Mouse (Mus musculus): ENCODE results near the gene Dao. TPM values are rescaled to one million over a fixed set of nuclear protein-coding genes. Genes with fewer than 3 reads are reported as not detected.

Dao gene
- total RNA-seq, 1 experiment: 0.18 TPM

DNA sequence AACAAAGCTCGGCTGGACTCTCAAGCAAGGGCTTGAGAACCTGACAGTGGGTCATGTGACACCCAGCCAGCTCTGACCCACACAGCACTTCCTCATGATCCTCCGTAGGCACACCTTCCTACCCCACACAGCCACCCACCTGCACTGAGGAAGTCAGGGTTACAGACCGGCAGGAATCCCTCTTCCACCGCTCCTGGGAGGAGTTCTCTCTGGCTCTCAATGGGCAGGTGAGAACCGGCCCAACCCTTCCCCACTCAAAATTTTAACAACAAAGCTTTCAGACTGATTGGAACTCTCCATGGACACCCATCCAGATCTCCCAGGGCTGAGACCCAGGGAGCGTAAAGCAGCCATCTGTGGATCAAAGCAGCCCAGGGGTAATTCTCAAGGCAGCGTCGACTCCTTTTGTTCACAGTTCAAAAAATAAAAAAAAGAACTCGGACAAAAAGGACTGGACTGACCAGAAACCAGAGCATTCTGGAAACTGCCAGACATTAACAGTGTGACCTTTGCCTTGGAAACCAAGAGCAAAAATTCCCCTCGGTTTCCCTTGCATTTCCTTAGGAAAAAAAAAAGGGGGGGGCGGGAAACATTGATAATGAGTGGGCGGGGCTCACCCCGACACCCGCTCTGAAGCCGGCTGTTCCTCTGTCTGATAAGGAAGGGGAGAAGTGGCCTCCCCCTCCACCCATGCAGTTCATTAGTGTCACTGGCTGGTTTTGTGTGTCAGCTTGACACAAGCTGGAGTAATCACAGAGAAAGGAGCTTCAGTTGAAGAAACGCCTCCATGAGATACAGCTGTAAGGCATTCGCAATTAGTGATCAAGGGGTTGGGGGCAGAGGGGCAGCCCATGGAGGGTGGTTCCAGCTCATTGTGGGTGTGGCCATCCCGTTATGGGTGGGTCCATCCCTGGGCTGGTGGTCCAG, 30.7 kb upstream of the Dao start:
- peak; percentile 81 for DNase-seq (ENCODE audit: low read depth, low spot score)
- TF ChIP-seq ZNF384 (IDR thresholded peaks at IDR 0.05; ENCODE audit: low read depth, low read length): peak; percentile 89
- no peak for TF ChIP-seq ZC3H11A (IDR thresholded peaks at IDR 0.05; ENCODE audit: borderline replicate concordance, low read depth, low read length)
- TF ChIP-seq HCFC1 (IDR thresholded peaks at IDR 0.05; ENCODE audit: borderline replicate concordance, insufficient read depth, low read length): no peak
- TF ChIP-seq CHD2 (IDR thresholded peaks at IDR 0.05; ENCODE audit: low read depth, low read length): peak; percentile 14; the same call in 1 of the 2 replicates
- TF ChIP-seq MAFK (IDR thresholded peaks at IDR 0.05; ENCODE audit: insufficient read depth, low read depth, low read length): no peak
- Histone ChIP-seq H3K36me3 (ENCODE audit: control insufficient read depth, insufficient read depth, low read length, poor library complexity, severe bottlenecking) (peaks cover 2% of the 10 kb centered on the region; the same call in 1 of the 2 replicates), H3K4me3 (ENCODE audit: insufficient read depth in 1 of 2, low read depth in 1 of 2, low read length in 2 of 2, poor library complexity in 1 of 2, severe bottlenecking in 1 of 2) (peak overlapping the region in 1 of 2 experiments; percentile 31; a peak in 3 of 4 replicates), H3K9ac (ENCODE audit: insufficient read depth, low read depth, low read length, poor library complexity, severe bottlenecking) (0 out of 2 replicates have a peak overlapping the region, but pooled peaks have one; percentile 8), H3K4me1 (ENCODE audit: control insufficient read depth in 2 of 2, insufficient read depth in 2 of 2, low read length in 2 of 2, poor library complexity in 1 of 2) (peaks cover 11 to 34% of the 10 kb centered on the region in 2 experiments; a peak in 3 of 4 replicates), H3K9me3 (ENCODE audit: control insufficient read depth, insufficient read depth, low read depth, low read length) (no peaks in the 10 kb centered on the region), H3K27ac (ENCODE audit: insufficient read depth, low read depth, low read length, poor library complexity, severe bottlenecking) (peak overlapping the region; percentile 40; the same call in 1 of the 2 replicates)
- in situ Hi-C loops (cut with MboI; ENCODE audit: low sequenced_read_pairs in 2 of 2, unreplicated experiment in 2 of 2): no loop called here

DNA sequence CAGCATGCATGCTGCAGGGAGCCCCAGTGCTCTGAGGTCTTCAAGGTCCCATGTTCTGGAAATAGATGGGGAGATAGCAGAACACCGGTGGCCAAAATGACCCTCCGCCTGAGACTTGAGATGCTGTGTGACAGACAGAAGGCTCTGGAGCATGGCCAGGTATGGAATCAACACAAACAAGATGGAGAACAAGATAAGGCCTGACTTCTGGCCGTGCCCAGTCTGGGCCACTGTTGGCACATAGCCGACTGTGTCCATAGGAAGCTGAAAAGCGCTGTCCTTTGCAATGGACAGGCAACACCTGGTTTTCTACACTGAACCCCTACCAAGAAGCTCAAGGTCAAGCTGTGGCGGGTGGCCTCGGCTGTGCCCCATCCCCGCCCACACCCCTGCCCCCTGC, 29.7 kb upstream of the Dao start:
- Histone ChIP-seq H3K4me1 (ENCODE audit: control insufficient read depth in 2 of 2, insufficient read depth in 2 of 2, low read length in 2 of 2, poor library complexity in 1 of 2) (peaks cover 11 to 39% of the 10 kb centered on the region in 2 experiments; a peak in 3 of 4 replicates), H3K9me3 (ENCODE audit: control insufficient read depth, insufficient read depth, low read depth, low read length) (no peaks in the 10 kb centered on the region), H3K27ac (ENCODE audit: insufficient read depth, low read depth, low read length, poor library complexity, severe bottlenecking) (no peak overlapping the region), H3K4me3 (ENCODE audit: insufficient read depth in 1 of 2, low read depth in 1 of 2, low read length in 2 of 2, poor library complexity in 1 of 2, severe bottlenecking in 1 of 2) (no peak overlapping the region), H3K9ac (ENCODE audit: insufficient read depth, low read depth, low read length, poor library complexity, severe bottlenecking) (no peak overlapping the region), H3K36me3 (ENCODE audit: control insufficient read depth, insufficient read depth, low read length, poor library complexity, severe bottlenecking) (peaks cover 2% of the 10 kb centered on the region; the same call in 1 of the 2 replicates)
- in situ Hi-C loops (cut with MboI; ENCODE audit: low sequenced_read_pairs in 2 of 2, unreplicated experiment in 2 of 2): no loop called here
- no peak for DNase-seq (ENCODE audit: low read depth, low spot score)
- TF ChIP-seq ZC3H11A (IDR thresholded peaks at IDR 0.05; ENCODE audit: borderline replicate concordance, low read depth, low read length): no peak
- TF ChIP-seq MAFK (IDR thresholded peaks at IDR 0.05; ENCODE audit: insufficient read depth, low read depth, low read length): no peak
- TF ChIP-seq CHD2 (IDR thresholded peaks at IDR 0.05; ENCODE audit: low read depth, low read length): no peak
- no peak for TF ChIP-seq HCFC1 (IDR thresholded peaks at IDR 0.05; ENCODE audit: borderline replicate concordance, insufficient read depth, low read length)
- no peak for TF ChIP-seq ZNF384 (IDR thresholded peaks at IDR 0.05; ENCODE audit: low read depth, low read length)

DNA sequence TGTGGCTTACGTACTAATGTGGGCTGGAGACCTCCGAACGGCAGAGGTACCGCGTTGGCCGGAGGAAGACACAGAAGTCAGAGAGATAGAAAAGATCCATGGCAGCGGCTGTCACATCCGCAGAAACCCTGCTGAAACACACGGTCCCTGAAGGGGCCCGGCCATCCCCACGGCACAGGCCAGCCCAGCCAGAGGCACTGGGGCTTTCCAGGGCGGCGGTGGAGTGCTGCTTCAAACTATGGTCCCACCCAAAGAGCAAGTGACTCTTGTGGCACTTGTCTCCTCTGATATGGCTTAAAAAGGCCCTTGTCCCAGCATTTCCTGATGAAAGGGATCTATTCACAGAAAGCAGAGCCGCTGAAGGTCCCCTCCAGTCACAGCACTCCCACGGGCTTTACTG, 28.9 kb upstream of the Dao start:
- no peak for TF ChIP-seq MAFK (IDR thresholded peaks at IDR 0.05; ENCODE audit: insufficient read depth, low read depth, low read length)
- TF ChIP-seq CHD2 (IDR thresholded peaks at IDR 0.05; ENCODE audit: low read depth, low read length): no peak
- no peak for TF ChIP-seq HCFC1 (IDR thresholded peaks at IDR 0.05; ENCODE audit: borderline replicate concordance, insufficient read depth, low read length)
- TF ChIP-seq ZC3H11A (IDR thresholded peaks at IDR 0.05; ENCODE audit: borderline replicate concordance, low read depth, low read length): no peak
- no peak for TF ChIP-seq ZNF384 (IDR thresholded peaks at IDR 0.05; ENCODE audit: low read depth, low read length)
- H3K4me1 ChIP-seq (ENCODE audit: control insufficient read depth in 2 of 2, insufficient read depth in 2 of 2, low read length in 2 of 2, poor library complexity in 1 of 2): peaks cover 11 to 39% of the 10 kb centered on the region in 2 experiments; a peak in 3 of 4 replicates
- H3K4me3 ChIP-seq (ENCODE audit: insufficient read depth in 1 of 2, low read depth in 1 of 2, low read length in 2 of 2, poor library complexity in 1 of 2, severe bottlenecking in 1 of 2): no peak overlapping the region
- in situ Hi-C loops (cut with MboI; ENCODE audit: low sequenced_read_pairs in 2 of 2, unreplicated experiment in 2 of 2): no loop called here
- H3K9ac ChIP-seq (ENCODE audit: insufficient read depth, low read depth, low read length, poor library complexity, severe bottlenecking): no peak overlapping the region
- DNase-seq (ENCODE audit: low read depth, low spot score): no peak
- H3K9me3 ChIP-seq (ENCODE audit: control insufficient read depth, insufficient read depth, low read depth, low read length): no peaks in the 10 kb centered on the region
- H3K27ac ChIP-seq (ENCODE audit: insufficient read depth, low read depth, low read length, poor library complexity, severe bottlenecking): no peak overlapping the region
- H3K36me3 ChIP-seq (ENCODE audit: control insufficient read depth, insufficient read depth, low read length, poor library complexity, severe bottlenecking): peaks cover 2% of the 10 kb centered on the region; the same call in 1 of the 2 replicates

DNA sequence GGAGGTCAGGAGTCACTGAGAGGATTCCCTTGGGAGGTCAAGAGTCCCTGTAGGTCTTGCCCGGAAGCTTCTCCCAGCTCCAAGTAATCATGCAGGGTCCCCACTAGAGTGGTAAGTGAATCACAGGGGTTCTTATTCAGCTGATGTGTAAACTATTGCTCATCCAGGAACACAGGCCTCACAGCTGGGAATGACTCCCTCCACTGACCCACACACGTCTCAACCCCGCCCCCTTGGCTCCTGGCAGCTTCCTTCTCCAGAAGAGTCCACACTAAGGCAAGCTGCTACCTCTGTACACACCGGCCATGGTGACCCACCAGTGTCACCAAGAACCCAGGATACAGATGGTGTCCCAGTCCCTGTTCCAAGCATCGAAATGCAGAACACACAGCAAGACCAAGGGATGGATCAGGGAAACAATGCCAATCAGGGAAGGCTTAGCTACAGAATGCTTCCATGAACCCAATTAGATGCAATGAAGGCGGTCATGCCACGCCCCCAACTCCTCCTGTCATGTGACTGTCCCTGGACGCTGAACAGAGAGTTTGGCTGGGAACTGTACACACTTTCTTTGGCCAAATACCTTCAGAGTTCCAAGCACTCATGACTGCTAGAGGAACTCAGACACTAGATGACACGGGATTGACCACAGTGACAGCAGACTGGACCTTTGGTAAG, 27.8 kb upstream of the Dao start:
- no peaks in the 10 kb centered on the region for H3K9me3 ChIP-seq (ENCODE audit: control insufficient read depth, insufficient read depth, low read depth, low read length)
- peaks cover 11 to 37% of the 10 kb centered on the region in 2 experiments; a peak in 3 of 4 replicates for H3K4me1 ChIP-seq (ENCODE audit: control insufficient read depth in 2 of 2, insufficient read depth in 2 of 2, low read length in 2 of 2, poor library complexity in 1 of 2)
- H3K27ac ChIP-seq (ENCODE audit: insufficient read depth, low read depth, low read length, poor library complexity, severe bottlenecking): no peak overlapping the region
- H3K9ac ChIP-seq (ENCODE audit: insufficient read depth, low read depth, low read length, poor library complexity, severe bottlenecking): no peak overlapping the region
- TF ChIP-seq MAFK (IDR thresholded peaks at IDR 0.05; ENCODE audit: insufficient read depth, low read depth, low read length): no peak
- H3K36me3 ChIP-seq (ENCODE audit: control insufficient read depth, insufficient read depth, low read length, poor library complexity, severe bottlenecking): no peaks in the 10 kb centered on the region; the same call in 1 of the 2 replicates
- in situ Hi-C loops (cut with MboI; ENCODE audit: low sequenced_read_pairs in 2 of 2, unreplicated experiment in 2 of 2): no loop called here
- no peak for DNase-seq (ENCODE audit: low read depth, low spot score)
- no peak overlapping the region for H3K4me3 ChIP-seq (ENCODE audit: insufficient read depth in 1 of 2, low read depth in 1 of 2, low read length in 2 of 2, poor library complexity in 1 of 2, severe bottlenecking in 1 of 2)
